ENCODE assay signal across 20 mouse cellular contexts in the genomic region with DNA sequence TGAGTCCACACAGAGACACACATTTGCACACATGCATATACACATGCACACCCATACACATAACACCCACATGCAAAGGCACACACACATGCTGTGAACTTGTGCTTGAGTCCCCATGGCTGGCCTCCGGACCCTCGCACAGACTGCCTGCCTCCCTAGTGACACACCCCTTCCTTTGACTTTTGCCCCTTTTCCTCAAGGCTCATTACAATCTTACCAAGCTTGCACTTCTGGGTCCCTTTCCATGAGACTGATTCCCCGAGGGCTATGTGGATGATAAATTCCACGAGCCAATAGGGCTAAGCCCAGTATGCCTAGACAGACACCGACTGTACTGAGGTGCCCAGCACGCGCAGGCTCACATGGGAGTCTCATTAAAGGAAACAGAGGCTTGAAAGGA. TPM values are rescaled to one million over a fixed set of nuclear protein-coding genes. Genes with fewer than 3 reads are reported as not detected.
A peak's percentile ranks its signal among the peaks of the same experiment; 100 is the strongest.
DNase-seq lines count a peak whose midpoint lies in the region; ATAC-seq and TF ChIP-seq lines count a peak whose summit lies in the region.
"Had no signal": no experiment of that assay in that cellular context is flagged by ENCODE, and none has a peak within 500 bp of the region (broad histone marks: within the 10 kb centered on the region; RNA-seq: fewer than 3 reads in every experiment).

No protein-coding gene starts in this region.

- 0 out of 2 replicates have a peak overlapping the region, but pooled peaks have one; percentile 2 for H3K9ac ChIP-seq in stomach, embryonic 14.5 days (replicated peaks; ENCODE audit: low read depth, low read length)
- H3K9ac ChIP-seq in stomach, postnatal 0 days (ENCODE audit: low read length), result no peak overlapping the region
- H3K9ac ChIP-seq in kidney, postnatal 0 days (ENCODE audit: low read depth, low read length), result no peak overlapping the region
- H3K9ac ChIP-seq: heart, embryonic 15.5 days; neural tube, embryonic 15.5 days; stomach, embryonic 15.5 days had no signal

- no peak for TF ChIP-seq EP300 in stomach, postnatal 0 days (optimal IDR thresholded peaks at IDR 0.05)

- TF ChIP-seq CTCF in stomach, postnatal 0 days (IDR thresholded peaks at IDR 0.05; ENCODE audit: low read depth), result no peak
- TF ChIP-seq CTCF in kidney, postnatal 0 days (IDR thresholded peaks at IDR 0.05; ENCODE audit: low read depth), result no peak

- no peak overlapping the region for H3K4me2 ChIP-seq in stomach, embryonic 14.5 days (replicated peaks; ENCODE audit: low read depth, low read length)
- H3K4me2 ChIP-seq in stomach, postnatal 0 days (replicated peaks; ENCODE audit: low read depth), result no peak overlapping the region
- H3K4me2 ChIP-seq in kidney, postnatal 0 days (ENCODE audit: low read length), result no peak overlapping the region
- H3K4me2 ChIP-seq: embryonic facial prominence, embryonic 13.5 days; heart, embryonic 15.5 days; midbrain, embryonic 13.5 days; neural tube, embryonic 15.5 days; stomach, embryonic 15.5 days had no signal

- H3K4me3 ChIP-seq in stomach, embryonic 14.5 days (ENCODE audit: low read depth, low read length), result no peak overlapping the region
- H3K4me3 ChIP-seq in stomach, postnatal 0 days (ENCODE audit: low read depth, low read length), result no peak overlapping the region
- no peak overlapping the region for H3K4me3 ChIP-seq in kidney, postnatal 0 days (replicated peaks; ENCODE audit: low read depth, low read length)
- H3K4me3 ChIP-seq: embryonic facial prominence, embryonic 13.5 days; heart, embryonic 15.5 days; midbrain, embryonic 13.5 days; neural tube, embryonic 15.5 days; stomach, embryonic 15.5 days had no signal

- no peaks in the 10 kb centered on the region for H3K36me3 ChIP-seq in stomach, embryonic 14.5 days (ENCODE audit: control insufficient read depth, insufficient read depth, low read length)
- H3K36me3 ChIP-seq in stomach, postnatal 0 days (ENCODE audit: control insufficient read depth, insufficient read depth, low read length), result no peaks in the 10 kb centered on the region
- H3K36me3 ChIP-seq in kidney, postnatal 0 days (ENCODE audit: insufficient read depth, low read length), result no peaks in the 10 kb centered on the region
- H3K36me3 ChIP-seq: embryonic facial prominence, embryonic 13.5 days; heart, embryonic 15.5 days; liver, embryonic 13.5 days; midbrain, embryonic 13.5 days; neural tube, embryonic 15.5 days; stomach, embryonic 15.5 days had no signal

- no peaks in the 10 kb centered on the region for H3K9me3 ChIP-seq in stomach, embryonic 14.5 days (ENCODE audit: control insufficient read depth, low read depth, low read length)
- H3K9me3 ChIP-seq in stomach, postnatal 0 days (ENCODE audit: control insufficient read depth, low read length), result no peaks in the 10 kb centered on the region
- H3K9me3 ChIP-seq in kidney, postnatal 0 days (replicated peaks; ENCODE audit: low read length), result no peaks in the 10 kb centered on the region
- H3K9me3 ChIP-seq: embryonic facial prominence, embryonic 13.5 days; heart, embryonic 15.5 days; liver, embryonic 13.5 days; midbrain, embryonic 13.5 days; neural tube, embryonic 15.5 days; stomach, embryonic 15.5 days had no signal

- no peak overlapping the region for H3K27ac ChIP-seq in stomach, embryonic 14.5 days (ENCODE audit: low read length)
- H3K27ac ChIP-seq in stomach, postnatal 0 days (replicated peaks), result no peak overlapping the region
- peak overlapping the region; percentile 90 for H3K27ac ChIP-seq in kidney, postnatal 0 days
- H3K27ac ChIP-seq: embryonic facial prominence, embryonic 13.5 days; midbrain, embryonic 13.5 days; neural tube, embryonic 15.5 days; stomach, embryonic 15.5 days had no signal

- WGBS in stomach, embryonic 14.5 days, result 83% methylated on average over 7 of the region's 7 CpGs
- WGBS in stomach, postnatal 0 days, result 84% methylated on average over 7 of the region's 7 CpGs
- WGBS in kidney, postnatal 0 days, result 77% methylated on average over 7 of the region's 7 CpGs

- peaks cover 6% of the 10 kb centered on the region; the same call in 1 of the 2 replicates for H3K4me1 ChIP-seq in stomach, embryonic 14.5 days (ENCODE audit: control insufficient read depth, insufficient read depth, low read length)
- no peaks in the 10 kb centered on the region for H3K4me1 ChIP-seq in stomach, postnatal 0 days (replicated peaks; ENCODE audit: control insufficient read depth, insufficient read depth)
- peaks cover 13% of the 10 kb centered on the region for H3K4me1 ChIP-seq in kidney, postnatal 0 days (replicated peaks; ENCODE audit: insufficient read depth, low read length)

- no peaks in the 10 kb centered on the region for H3K27me3 ChIP-seq in stomach, embryonic 14.5 days (ENCODE audit: control insufficient read depth, insufficient read depth, low read length)
- H3K27me3 ChIP-seq in stomach, postnatal 0 days (ENCODE audit: control insufficient read depth, insufficient read depth, low read length), result no peaks in the 10 kb centered on the region
- no peaks in the 10 kb centered on the region for H3K27me3 ChIP-seq in kidney, postnatal 0 days (ENCODE audit: insufficient read depth, low read length)

- no peak for ATAC-seq in stomach, embryonic 14.5 days (ENCODE audit: insufficient number of reproducible peaks, insufficient read depth, low FRiP score, low read depth)
- ATAC-seq in stomach, postnatal 0 days (ENCODE audit: low FRiP score, low TSS enrichment), result no peak
- no peak for ATAC-seq in kidney, postnatal 0 days (replicated peaks; ENCODE audit: low FRiP score, low read depth)
- ATAC-seq: forebrain, embryonic 14.5 days; hindbrain, embryonic 16.5 days; midbrain, embryonic 13.5 days had no signal

- peak; percentile 24 for DNase-seq in kidney, adult 18-20 months
- DNase-seq in kidney, postnatal 14 days, result no peak
- DNase-seq in stomach, postnatal 0 days (ENCODE audit: low spot score), result no peak
- no peak for DNase-seq in kidney, postnatal 0 days (ENCODE audit: low spot score)
- no peak for DNase-seq in B cell, adult 2 months
- DNase-seq in lung, postnatal 10 days, result no peak
- DNase-seq: cerebellum, adult 9-10 months; gastrocnemius, postnatal 25 days; left cerebral cortex, postnatal 4 days; liver, embryonic 13.5 days; spleen, adult 18-20 months; thymus, adult 2 months had no signal

RNA-seq across cellular contexts. Expression of gene Myo7a, which starts 13.1 kb away (rescaled TPM):
- polyA plus RNA-seq in stomach, embryonic 14.5 days (2014; fragmentation: Nextera tagmentation; extraction: Ambion mirVana), result 10.1 and 12.7 TPM in 2 replicates
- polyA plus RNA-seq in stomach, postnatal 0 days (2015; fragmentation: Nextera tagmentation; extraction: Ambion mirVana), result 2.1 and 2.4 TPM in 2 replicates
- polyA plus RNA-seq in kidney, postnatal 0 days (2015; fragmentation: Nextera tagmentation; extraction: Ambion mirVana), result 7.6 and 8.7 TPM in 2 replicates

RNA-seq across cellular contexts. Expression of gene Omp, which starts 39.0 kb away (rescaled TPM):
- 0.33 TPM in 1 of 2 replicates, not detected in the other for polyA plus RNA-seq in stomach, embryonic 14.5 days (2014; fragmentation: Nextera tagmentation; extraction: Ambion mirVana)
- polyA plus RNA-seq in stomach, postnatal 0 days (2015; fragmentation: Nextera tagmentation; extraction: Ambion mirVana), result 0.57 and 0.65 TPM in 2 replicates
- 0.38 and 0.50 TPM in 2 replicates for polyA plus RNA-seq in kidney, postnatal 0 days (2015; fragmentation: Nextera tagmentation; extraction: Ambion mirVana)
